Mouse (Mus musculus) lung, embryonic 14.5 days (tissue): ENCODE measurements around the gene Cst13. TPM values are rescaled to one million over a fixed set of nuclear protein-coding genes. Genes with fewer than 3 reads are reported as not detected.
"Not testable (repeated sequence)": the region's sequence is repeated elsewhere in the genome, so short reads cannot be mapped to it uniquely, and the experiment has no call there.

Source experiments
- ATAC-seq: fragments of 200-750 bp; cut with Nextera tagmentation; 2 replicates; pipeline ENCODE4 v1.8.0; 2017; ENCODE audit warnings: mild to moderate bottlenecking, moderate TSS enrichment, moderate library complexity; ENCODE audit not compliant: insufficient read depth
- DNase-seq: peaks from one replicate; pipeline ENCODE4 v3.0.0-alpha.2; 2015
- H3K27ac ChIP-seq: fragments of 300-500 bp; sonication (generic); 2 replicates; pipeline ENCODE4 v1.5.1; 2014; ENCODE audit warnings: low read depth, mild to moderate bottlenecking, moderate library complexity
- H3K27me3 ChIP-seq: fragments of 300-500 bp; sonication (generic); 2 replicates; pipeline ENCODE4 v1.6.1; 2014; ENCODE audit warnings: low read length, control low read depth; ENCODE audit not compliant: insufficient read depth
- H3K36me3 ChIP-seq: fragments of 300-500 bp; sonication (generic); 2 replicates; pipeline ENCODE4 v1.6.1; 2014; ENCODE audit warnings: control low read depth; ENCODE audit not compliant: insufficient read depth
- H3K4me1 ChIP-seq: fragments of 300-500 bp; sonication (generic); 2 replicates; pipeline ENCODE4 v1.6.1; 2014; ENCODE audit warnings: antibody characterized with exemption, control low read depth; ENCODE audit not compliant: insufficient read depth
- H3K4me2 ChIP-seq: fragments of 300-500 bp; sonication (generic); 2 replicates; pipeline ENCODE4 v1.6.1; 2014; ENCODE audit warnings: mild to moderate bottlenecking
- H3K4me3 ChIP-seq: fragments of 300-500 bp; sonication (generic); 2 replicates; pipeline ENCODE4 v1.5.1; 2014; ENCODE audit warnings: low read depth, low read length
- H3K9ac ChIP-seq: fragments of 300-500 bp; sonication (generic); 2 replicates; pipeline ENCODE4 v1.6.1; 2014
- H3K9me3 ChIP-seq: fragments of 300-500 bp; sonication (generic); 2 replicates; pipeline ENCODE4 v1.6.1; 2016; ENCODE audit warnings: low read depth, low read length, control low read depth
- CTCF ChIP-seq: IDR thresholded peaks from 2 replicates; pipeline ENCODE4 v1.5.1; 2016; ENCODE audit warnings: antibody characterized with exemption, low read depth
- WGBS: fragments of 180-500 bp; shearing (Covaris S2); extraction: QIAGEN DNeasy Blood & Tissue Kit; methylation state at CpG from one replicate; pipeline ENCODE4 v1.1.7; 2014; 5-methylcytosine and 5-hydroxymethylcytosine counted together
- polyA plus RNA-seq: library from polyadenylated mRNA; unstranded; fragments of >200 nt; fragmentation: Nextera tagmentation; extraction: Ambion mirVana; gene quantifications from 2 replicates; pipeline ENCODE4 v1.2.1, GENCODE M21; 2014

Cst13 gene
- not detected in 2 replicates for polyA plus RNA-seq

GRCm38 (mm10) chr2:148819909-148820308 is at the start of gene Cst13:
TSS of gene Cst13 (plus strand) at chr2:148820081.
- H3K9ac ChIP-seq, result no peak within 1 kb of the TSS
- no peak within 1 kb of the TSS for H3K4me2 ChIP-seq
- TF ChIP-seq CTCF, result no peak
- H3K27me3 ChIP-seq, result no peaks in the 10 kb centered on the region
- ATAC-seq, result no peak
- H3K9me3 ChIP-seq, result no peaks in the 10 kb centered on the region
- H3K36me3 ChIP-seq, result no peaks in the 10 kb centered on the region
- no peaks in the 10 kb centered on the region for H3K4me1 ChIP-seq
- no peak within 1 kb of the TSS for H3K4me3 ChIP-seq
- no peak within 1 kb of the TSS for H3K27ac ChIP-seq
- no peak for DNase-seq

GRCm38 (mm10) chr2:148771397-148771796 is 48.5 kb upstream of the Cst13 start, which contains the start of gene Cst11:
TSS of gene Cst11 (minus strand) at chr2:148771497.
- not testable (repeated sequence) for H3K27me3 ChIP-seq, H3K9ac ChIP-seq, H3K36me3 ChIP-seq, H3K4me2 ChIP-seq, ATAC-seq, DNase-seq, H3K9me3 ChIP-seq, H3K4me1 ChIP-seq, H3K27ac ChIP-seq, H3K4me3 ChIP-seq
- WGBS, result 74% methylated on average over 4 of the region's 4 CpGs

DNA sequence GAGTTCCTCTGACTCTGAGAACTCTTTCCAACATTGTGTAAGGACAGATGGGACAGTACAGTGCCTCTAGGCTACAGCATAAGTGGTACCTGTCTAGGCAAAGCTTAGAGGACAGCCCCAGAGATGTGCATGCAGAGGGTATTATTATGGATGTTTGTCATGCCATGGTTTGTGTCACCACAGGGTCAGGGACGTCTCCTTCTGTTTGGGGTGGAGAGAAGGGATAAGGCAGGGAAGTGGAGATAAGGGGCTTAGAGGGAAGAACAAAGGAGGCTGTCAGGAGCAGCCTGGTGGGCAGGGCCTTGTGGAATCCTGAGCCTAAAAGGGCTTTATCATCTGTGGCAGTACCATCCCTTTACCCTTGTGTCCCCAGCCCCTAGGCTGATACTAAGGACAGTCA is 38.2 kb upstream of the Cst13 start, which contains the start of gene 8030411F24Rik:
TSS of gene 8030411F24Rik (plus strand) at position 301 of the 400 bp plus-strand sequence.
- 4% methylated on average over 1 of the region's 1 CpGs for WGBS
- Histone ChIP-seq H3K36me3 (no peaks in the 10 kb centered on the region), H3K9ac (no peak within 1 kb of the TSS), H3K27ac (no peak within 1 kb of the TSS), H3K9me3 (no peaks in the 10 kb centered on the region), H3K4me3 (no peak within 1 kb of the TSS), H3K4me2 (no peak within 1 kb of the TSS), H3K27me3 (no peaks in the 10 kb centered on the region), H3K4me1 (no peaks in the 10 kb centered on the region)
- TF ChIP-seq CTCF, result no peak
- ATAC-seq (no peak), DNase-seq (no peak)

- H3K9me3 ChIP-seq, result no peaks in the 10 kb centered on the region
- H3K36me3 ChIP-seq, result no peaks in the 10 kb centered on the region
- no peak within 1 kb of the TSS for H3K4me2 ChIP-seq
- WGBS, result 87% methylated on average over 6 of the region's 6 CpGs
- no peaks in the 10 kb centered on the region for H3K4me1 ChIP-seq
- H3K9ac ChIP-seq, result no peak within 1 kb of the TSS
- no peak for DNase-seq
- H3K27me3 ChIP-seq, result no peaks in the 10 kb centered on the region
- H3K27ac ChIP-seq, result no peak within 1 kb of the TSS
- no peak for ATAC-seq
- H3K4me3 ChIP-seq, result no peak within 1 kb of the TSS
- TF ChIP-seq CTCF, result no peak
Observed at GRCm38 (mm10) chr2:148789142-148789541, 30.7 kb upstream of the Cst13 start, which contains the start of gene Cst12. TSS of gene Cst12 (plus strand) at chr2:148789361.

DNA sequence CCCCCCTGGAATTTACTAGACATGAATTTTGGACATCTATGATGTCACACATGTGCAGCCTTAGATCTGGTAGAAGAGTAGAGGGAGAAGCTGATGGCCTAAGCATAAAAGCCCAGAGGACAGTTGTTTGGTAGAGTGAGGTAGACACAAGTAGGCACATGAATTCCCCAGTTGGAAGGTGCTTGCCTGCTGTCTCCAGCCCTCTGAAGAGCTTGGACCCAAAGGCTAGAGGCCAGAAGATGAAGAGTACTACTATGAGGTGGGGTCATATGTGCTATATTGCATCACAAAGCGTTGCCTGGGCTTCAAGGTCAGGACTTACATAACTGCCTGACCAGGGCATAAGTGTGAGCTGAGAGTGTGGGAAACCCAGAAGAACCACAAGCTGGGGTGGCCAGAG is 21.4 kb upstream of the Cst13 start, which contains the start of gene Cst8:
TSS of gene Cst8 (plus strand) at position 301 of the 400 bp plus-strand sequence.
- Histone ChIP-seq H3K27ac (no peak within 1 kb of the TSS), H3K4me2 (no peak within 1 kb of the TSS), H3K4me1 (no peaks in the 10 kb centered on the region), H3K36me3 (no peaks in the 10 kb centered on the region), H3K9ac (no peak within 1 kb of the TSS), H3K27me3 (no peaks in the 10 kb centered on the region), H3K4me3 (no peak within 1 kb of the TSS), H3K9me3 (no peaks in the 10 kb centered on the region)
- 75% methylated on average over 1 of the region's 1 CpGs for WGBS
- no peak for TF ChIP-seq CTCF
- ATAC-seq (no peak), DNase-seq (no peak)

GRCm38 (mm10) chr2:148801491-148801921 is 18.4 kb upstream of the Cst13 start:
- no peak for ATAC-seq

GRCm38 (mm10) chr2:148806696-148807095 is 13.2 kb upstream of the Cst13 start:
- Histone ChIP-seq H3K27ac (no peak overlapping the region), H3K36me3 (no peaks in the 10 kb centered on the region), H3K4me1 (no peaks in the 10 kb centered on the region), H3K9me3 (no peaks in the 10 kb centered on the region), H3K4me3 (no peak overlapping the region), H3K4me2 (no peak overlapping the region), H3K9ac (no peak overlapping the region), H3K27me3 (no peaks in the 10 kb centered on the region)
- WGBS, result 72% methylated on average over 6 of the region's 6 CpGs
- ATAC-seq (no peak), DNase-seq (no peak)
- no peak for TF ChIP-seq CTCF

More at GRCm38 (mm10) chr2:148801491-148801921, 18.4 kb upstream of the Cst13 start:
- H3K9me3 ChIP-seq, result no peaks in the 10 kb centered on the region
- H3K4me2 ChIP-seq, result no peak overlapping the region
- H3K9ac ChIP-seq, result no peak overlapping the region
- 51% methylated on average over 3 of the region's 3 CpGs for whole genome bisulfite sequencing
- no peak overlapping the region for H3K27ac ChIP-seq
- H3K4me1 ChIP-seq, result no peaks in the 10 kb centered on the region
- no peak for TF ChIP-seq CTCF
- DNase-seq, result no peak
- no peaks in the 10 kb centered on the region for H3K36me3 ChIP-seq
- H3K27me3 ChIP-seq, result no peaks in the 10 kb centered on the region
- no peak overlapping the region for H3K4me3 ChIP-seq

DNA sequence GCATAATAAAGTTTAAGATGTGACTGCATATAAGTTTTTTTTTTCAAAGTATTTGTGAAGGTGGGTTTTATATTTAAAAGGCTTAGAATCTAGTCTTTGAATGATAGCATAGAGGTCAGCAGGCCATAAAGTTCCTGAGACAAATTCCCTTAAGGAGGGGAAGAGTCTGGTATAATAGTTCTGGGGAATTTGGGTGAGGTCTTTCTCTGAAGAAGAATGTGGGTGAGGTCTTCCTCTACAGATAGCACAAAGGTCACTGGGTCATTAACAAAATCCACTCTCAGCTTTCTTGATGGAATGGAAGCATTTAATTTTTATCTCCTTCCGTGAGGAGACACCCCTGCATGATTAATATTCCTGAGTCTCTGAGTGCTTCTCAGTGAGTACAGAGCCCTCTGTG is 6.1 kb downstream of the Cst13 start:
- H3K9ac ChIP-seq, result no peak overlapping the region
- 17% methylated on average over 1 of the region's 1 CpGs for WGBS
- H3K9me3 ChIP-seq, result no peaks in the 10 kb centered on the region
- H3K4me3 ChIP-seq, result no peak overlapping the region
- H3K27ac ChIP-seq, result no peak overlapping the region
- H3K4me2 ChIP-seq, result no peak overlapping the region
- no peak for TF ChIP-seq CTCF
- DNase-seq, result no peak
- H3K36me3 ChIP-seq, result no peaks in the 10 kb centered on the region
- H3K27me3 ChIP-seq, result no peaks in the 10 kb centered on the region
- no peak for ATAC-seq
- no peaks in the 10 kb centered on the region for H3K4me1 ChIP-seq
